Mouse (Mus musculus): ENCODE data around the gene Gm3336. TPM values are rescaled to one million over a fixed set of nuclear protein-coding genes. Genes with fewer than 3 reads are reported as not detected.

Gm3336 gene
- polyA plus RNA-seq, 1 experiment from 2014 or later = not detected

DNA sequence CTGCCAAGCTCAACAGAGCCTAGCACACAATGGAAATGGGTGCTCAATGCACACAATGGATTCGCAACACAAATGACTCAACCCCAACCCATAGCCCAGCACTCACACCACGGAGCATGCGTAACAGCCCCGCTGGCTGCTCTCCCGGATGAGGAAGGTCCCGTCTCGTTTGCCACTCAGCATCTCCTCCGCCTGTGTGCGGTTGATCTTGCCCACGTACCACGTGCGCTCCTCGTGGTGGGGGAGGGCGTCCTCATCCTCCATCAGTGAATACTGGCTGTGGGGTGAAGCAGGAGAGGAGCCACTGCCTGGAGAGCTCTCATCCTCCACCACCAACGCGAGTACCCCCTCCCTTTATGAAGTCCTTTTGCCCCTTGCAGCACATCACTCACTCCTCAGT lies 50.6 kb downstream of the Gm3336 start:
- Histone ChIP-seq H3K4me1 (peaks cover 40% of the 10 kb centered on the region), H3K36me3 (peaks cover 67% of the 10 kb centered on the region), H3K27me3 (no peaks in the 10 kb centered on the region), H3K4me2 (no peak overlapping the region), H3K9me3 (no peaks in the 10 kb centered on the region), H3K4me3 (no peak overlapping the region), H3K27ac (no peak overlapping the region), H3K9ac (no peak overlapping the region)
- WGBS = 85% methylated on average over 16 of the region's 16 CpGs
- no peak for ATAC-seq (ENCODE audit: insufficient number of reproducible peaks, insufficient read depth, low FRiP score, low TSS enrichment, low read depth)

DNA sequence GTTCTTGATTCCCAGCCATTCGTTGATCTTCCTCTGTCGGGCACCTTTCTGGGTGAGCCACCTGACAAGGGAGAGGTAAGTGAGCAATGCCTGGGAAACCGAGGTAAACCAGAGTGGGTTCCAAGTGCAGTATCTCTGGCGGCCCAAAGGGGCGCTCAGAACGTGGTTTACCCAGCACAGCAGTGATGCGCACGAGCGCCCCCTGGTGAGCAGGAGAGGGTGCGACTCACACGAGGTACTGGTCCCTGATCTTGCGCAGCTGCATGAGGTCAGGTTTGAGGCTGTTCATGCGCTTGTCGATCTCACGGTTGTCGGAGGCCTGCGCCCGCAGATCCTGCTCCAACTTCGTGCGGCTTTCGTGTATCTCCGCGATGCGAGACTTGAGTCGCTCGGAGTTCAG lies 51.0 kb downstream of the Gm3336 start:
- Histone ChIP-seq H3K4me3 (no peak overlapping the region), H3K9ac (peak overlapping the region; percentile 21; the same call in 1 of the 2 replicates), H3K36me3 (peaks cover 70% of the 10 kb centered on the region), H3K4me1 (peaks cover 44% of the 10 kb centered on the region), H3K27ac (no peak overlapping the region), H3K9me3 (no peaks in the 10 kb centered on the region), H3K4me2 (no peak overlapping the region), H3K27me3 (no peaks in the 10 kb centered on the region)
- ATAC-seq (ENCODE audit: insufficient number of reproducible peaks, insufficient read depth, low FRiP score, low TSS enrichment, low read depth) = peak; percentile 39; the same call in 1 of the 2 replicates
- WGBS = 5% methylated on average over 26 of the region's 26 CpGs

DNA sequence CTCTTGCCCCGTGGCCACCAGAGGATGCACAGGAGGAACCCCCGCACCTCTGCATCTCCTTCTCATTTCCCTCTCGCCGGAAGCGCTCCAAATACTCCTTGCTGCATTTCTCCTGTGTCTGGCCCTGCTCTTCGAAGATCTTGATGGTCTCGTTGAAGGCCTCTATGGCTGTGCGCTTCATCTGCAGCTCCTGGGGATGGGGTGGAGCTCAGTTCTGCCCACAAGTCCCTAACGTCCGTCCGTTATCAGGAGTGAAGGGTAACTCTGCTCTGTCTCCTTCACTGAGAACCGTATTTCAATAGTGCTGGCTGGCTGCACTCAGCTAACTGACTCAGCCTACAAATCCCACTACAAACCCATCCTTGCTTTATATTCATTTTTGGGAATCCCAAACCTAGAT lies 51.5 kb downstream of the Gm3336 start:
- no peak overlapping the region for H3K4me2 ChIP-seq
- ATAC-seq (ENCODE audit: insufficient number of reproducible peaks, insufficient read depth, low FRiP score, low TSS enrichment, low read depth) = no peak
- H3K36me3 ChIP-seq = peaks cover 75% of the 10 kb centered on the region
- H3K27ac ChIP-seq = no peak overlapping the region
- WGBS = 69% methylated on average over 12 of the region's 12 CpGs
- H3K4me1 ChIP-seq = peaks cover 49% of the 10 kb centered on the region
- H3K9me3 ChIP-seq = no peaks in the 10 kb centered on the region
- H3K9ac ChIP-seq = 0 out of 2 replicates have a peak overlapping the region, but pooled peaks have one; percentile 21
- H3K4me3 ChIP-seq = no peak overlapping the region
- no peaks in the 10 kb centered on the region for H3K27me3 ChIP-seq

DNA sequence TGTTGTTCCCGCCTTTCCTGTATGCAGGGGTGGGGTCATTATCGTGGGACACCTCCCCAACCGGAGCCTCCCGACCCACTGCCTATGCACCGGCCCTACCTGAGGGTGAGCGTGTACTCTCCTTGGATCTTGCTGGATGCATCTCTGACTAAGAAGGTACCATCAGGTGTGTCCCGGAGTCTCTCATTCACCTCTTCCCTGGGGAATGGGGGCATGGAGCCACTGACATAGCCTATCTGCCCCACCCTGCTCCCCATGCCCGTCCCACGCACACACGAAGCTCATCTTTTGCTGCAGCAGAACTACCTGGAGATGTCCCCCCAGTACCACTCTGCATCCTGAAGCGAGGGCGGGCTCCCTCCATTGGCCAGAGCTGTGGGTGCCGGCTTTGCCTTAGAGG lies 52.4 kb downstream of the Gm3336 start:
- Histone ChIP-seq H3K27ac (no peak overlapping the region), H3K4me2 (no peak overlapping the region), H3K4me1 (peaks cover 52% of the 10 kb centered on the region), H3K9me3 (no peaks in the 10 kb centered on the region), H3K9ac (no peak overlapping the region), H3K36me3 (peaks cover 78% of the 10 kb centered on the region), H3K27me3 (no peaks in the 10 kb centered on the region), H3K4me3 (no peak overlapping the region)
- 93% methylated on average over 13 of the region's 13 CpGs for WGBS
- no peak for ATAC-seq (ENCODE audit: insufficient number of reproducible peaks, insufficient read depth, low FRiP score, low TSS enrichment, low read depth)

DNA sequence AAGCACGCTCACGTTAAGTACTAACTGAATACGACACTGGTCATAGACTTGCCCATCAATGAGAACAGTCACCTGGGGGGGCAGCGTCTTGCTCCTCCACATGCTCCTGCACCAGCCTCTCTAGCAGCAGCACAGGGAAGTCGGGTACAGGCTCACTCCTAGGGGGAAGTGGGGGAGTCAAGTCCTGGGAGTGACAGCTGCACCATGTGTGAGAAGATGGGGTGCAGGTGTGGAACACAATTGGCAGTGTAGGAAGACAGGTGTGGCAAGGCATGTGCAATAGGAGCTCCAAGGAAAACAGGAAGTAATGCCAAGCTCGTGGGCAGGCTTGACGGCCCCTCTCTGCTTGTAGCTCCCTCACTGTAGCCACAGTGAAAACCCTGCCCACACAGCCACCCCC lies 52.9 kb downstream of the Gm3336 start:
- 87% methylated on average over 7 of the region's 7 CpGs for WGBS

DNA sequence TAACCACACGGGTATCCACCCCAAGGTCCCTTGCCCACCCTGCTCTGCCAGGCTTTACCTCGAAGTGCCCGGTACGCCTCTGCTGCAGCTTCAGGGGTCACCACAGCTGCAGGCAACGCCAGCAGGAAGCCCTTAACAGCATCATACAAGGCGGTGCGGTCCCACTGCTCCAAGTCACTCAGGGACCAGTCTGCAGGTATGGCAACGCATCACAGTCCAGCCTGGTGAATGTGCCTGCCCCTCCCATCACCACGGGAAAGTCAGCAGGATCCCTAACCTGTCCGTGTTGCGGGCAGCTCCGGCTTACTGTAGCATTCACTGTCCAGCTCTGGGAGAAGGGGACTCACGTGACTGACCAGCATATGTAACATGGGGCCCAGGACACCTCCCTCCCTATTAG lies 53.7 kb downstream of the Gm3336 start:
- no peaks in the 10 kb centered on the region for H3K27me3 ChIP-seq
- H3K4me2 ChIP-seq = no peak overlapping the region
- peaks cover 42% of the 10 kb centered on the region for H3K4me1 ChIP-seq
- H3K36me3 ChIP-seq = peaks cover 78% of the 10 kb centered on the region
- H3K27ac ChIP-seq = no peak overlapping the region
- ATAC-seq (ENCODE audit: insufficient number of reproducible peaks, insufficient read depth, low FRiP score, low TSS enrichment, low read depth) = no peak
- H3K9me3 ChIP-seq = no peaks in the 10 kb centered on the region
- H3K9ac ChIP-seq = no peak overlapping the region; the same call in 1 of the 2 replicates
- 90% methylated on average over 13 of the region's 13 CpGs for WGBS
- no peak overlapping the region for H3K4me3 ChIP-seq

More for the DNA sequence above, 52.9 kb downstream of the Gm3336 start:
- Histone ChIP-seq H3K27me3 (no peaks in the 10 kb centered on the region), H3K4me3 (no peak overlapping the region), H3K4me1 (peaks cover 51% of the 10 kb centered on the region), H3K36me3 (peaks cover 78% of the 10 kb centered on the region), H3K9ac (no peak overlapping the region), H3K4me2 (no peak overlapping the region), H3K27ac (no peak overlapping the region), H3K9me3 (no peaks in the 10 kb centered on the region)
- ATAC-seq (ENCODE audit: insufficient number of reproducible peaks, insufficient read depth, low FRiP score, low TSS enrichment, low read depth) = no peak

Other genes starting within 250 kb of the Gm3336 start
- gene Klhl26, start 241.6 kb upstream of the Gm3336 start, polyA plus RNA-seq (2015; fragmentation: Nextera tagmentation; extraction: Ambion mirVana) = 28.2 and 30.8 TPM in 2 replicates
- 32.3 and 34.8 TPM in 2 replicates for gene Tmem59l, start 231.2 kb upstream of the Gm3336 start, polyA plus RNA-seq (2015; fragmentation: Nextera tagmentation; extraction: Ambion mirVana)
- 152 and 159 TPM in 2 replicates for gene Crlf1, start 225.4 kb upstream of the Gm3336 start, polyA plus RNA-seq (2015; fragmentation: Nextera tagmentation; extraction: Ambion mirVana)
- gene Rex1bd, start 211.8 kb upstream of the Gm3336 start, polyA plus RNA-seq (2015; fragmentation: Nextera tagmentation; extraction: Ambion mirVana) = 169 and 178 TPM in 2 replicates
- gene Uba52, start 207.7 kb upstream of the Gm3336 start, polyA plus RNA-seq (2015; fragmentation: Nextera tagmentation; extraction: Ambion mirVana) = 987 and 1,032 TPM in 2 replicates
- 297 and 306 TPM in 2 replicates for gene Fkbp8, start 190.8 kb upstream of the Gm3336 start, polyA plus RNA-seq (2015; fragmentation: Nextera tagmentation; extraction: Ambion mirVana)
- 55.4 and 59.9 TPM in 2 replicates for gene Kxd1, start 190.6 kb upstream of the Gm3336 start, polyA plus RNA-seq (2015; fragmentation: Nextera tagmentation; extraction: Ambion mirVana)
- 20.6 and 21.3 TPM in 2 replicates for gene Ell, start 179.1 kb upstream of the Gm3336 start, polyA plus RNA-seq (2015; fragmentation: Nextera tagmentation; extraction: Ambion mirVana)
- gene Isyna1, start 124.2 kb upstream of the Gm3336 start, polyA plus RNA-seq (2015; fragmentation: Nextera tagmentation; extraction: Ambion mirVana) = 153 and 166 TPM in 2 replicates
- 100 and 107 TPM in 2 replicates for gene Ssbp4, start 109.7 kb upstream of the Gm3336 start, polyA plus RNA-seq (2015; fragmentation: Nextera tagmentation; extraction: Ambion mirVana)
- 1.9 TPM in 2 replicates for gene Lrrc25, start 102.4 kb upstream of the Gm3336 start, polyA plus RNA-seq (2015; fragmentation: Nextera tagmentation; extraction: Ambion mirVana)
- 0.14 and 0.22 TPM in 2 replicates for gene Gdf15, start 86.1 kb upstream of the Gm3336 start, polyA plus RNA-seq (2015; fragmentation: Nextera tagmentation; extraction: Ambion mirVana)
- gene Pgpep1, start 58.2 kb upstream of the Gm3336 start, polyA plus RNA-seq (2015; fragmentation: Nextera tagmentation; extraction: Ambion mirVana) = 50.5 and 63.1 TPM in 2 replicates
- 248 and 270 TPM in 2 replicates for gene Lsm4, start 45.3 kb upstream of the Gm3336 start, polyA plus RNA-seq (2015; fragmentation: Nextera tagmentation; extraction: Ambion mirVana)
- gene Jund, start 19.6 kb upstream of the Gm3336 start, polyA plus RNA-seq (2015; fragmentation: Nextera tagmentation; extraction: Ambion mirVana) = 54.7 and 68.5 TPM in 2 replicates
- gene Iqcn, start 15.1 kb upstream of the Gm3336 start, polyA plus RNA-seq (2015; fragmentation: Nextera tagmentation; extraction: Ambion mirVana) = 0.07 TPM in 1 of 2 replicates, not detected in the other
- 0.13 and 0.14 TPM in 2 replicates for gene Pde4c, start 5.2 kb downstream of the Gm3336 start, polyA plus RNA-seq (2015; fragmentation: Nextera tagmentation; extraction: Ambion mirVana)
- gene Rab3a, start 36.1 kb downstream of the Gm3336 start, polyA plus RNA-seq (2015; fragmentation: Nextera tagmentation; extraction: Ambion mirVana) = 23.8 TPM in 2 replicates
- 29.3 and 36.7 TPM in 2 replicates for gene Mpv17l2, start 42.4 kb downstream of the Gm3336 start, polyA plus RNA-seq (2015; fragmentation: Nextera tagmentation; extraction: Ambion mirVana)
- 76.8 and 85.4 TPM in 2 replicates for gene Pik3r2, start 58.2 kb downstream of the Gm3336 start, polyA plus RNA-seq (2015; fragmentation: Nextera tagmentation; extraction: Ambion mirVana)
- 12.5 and 13.8 TPM in 2 replicates for gene Mast3, start 86.5 kb downstream of the Gm3336 start, polyA plus RNA-seq (2015; fragmentation: Nextera tagmentation; extraction: Ambion mirVana)
- gene Il12rb1, start 89.9 kb downstream of the Gm3336 start, polyA plus RNA-seq (2015; fragmentation: Nextera tagmentation; extraction: Ambion mirVana) = 0.07 and 0.54 TPM in 2 replicates
- gene Arrdc2, start 121.2 kb downstream of the Gm3336 start, polyA plus RNA-seq (2015; fragmentation: Nextera tagmentation; extraction: Ambion mirVana) = 5.9 and 7.7 TPM in 2 replicates
- 3.2 and 5.3 TPM in 2 replicates for gene Kcnn1, start 144.7 kb downstream of the Gm3336 start, polyA plus RNA-seq (2015; fragmentation: Nextera tagmentation; extraction: Ambion mirVana)
- 108 and 124 TPM in 2 replicates for gene Ccdc124, start 155.4 kb downstream of the Gm3336 start, polyA plus RNA-seq (2015; fragmentation: Nextera tagmentation; extraction: Ambion mirVana)
- 0.18 and 0.32 TPM in 2 replicates for gene Slc5a5, start 174.2 kb downstream of the Gm3336 start, polyA plus RNA-seq (2015; fragmentation: Nextera tagmentation; extraction: Ambion mirVana)
- 4,412 and 4,959 TPM in 2 replicates for gene Rpl18a, start 178.9 kb downstream of the Gm3336 start, polyA plus RNA-seq (2015; fragmentation: Nextera tagmentation; extraction: Ambion mirVana)
- 49.8 and 52.6 TPM in 2 replicates for gene Map1s, start 187.4 kb downstream of the Gm3336 start, polyA plus RNA-seq (2015; fragmentation: Nextera tagmentation; extraction: Ambion mirVana)

Data from embryonic facial prominence, embryonic 13.5 days (tissue).